Mouse (Mus musculus) CH12.LX (cell line): ENCODE results near the gene Arid5b. TPM values are rescaled to one million over a fixed set of nuclear protein-coding genes. Genes with fewer than 3 reads are reported as not detected.

Experiments
- DNase-seq: peaks from one replicate; pipeline ENCODE4 v3.0.0-alpha.2; 2013; ENCODE audit errors: extremely low read depth
- H3K27ac ChIP-seq: 2 replicates; pipeline ENCODE4 v1.5.1; 2012; ENCODE audit warnings: low read depth, mild to moderate bottlenecking, control low read depth, moderate library complexity; ENCODE audit not compliant: insufficient read depth
- H3K27me3 ChIP-seq: replicated peaks from 2 replicates; pipeline ENCODE3; 2012; ENCODE audit warnings: inconsistent platforms
- H3K36me3 ChIP-seq, 2 experiments: replicated peaks in 1 of 2; 2 replicates each; pipeline versions ENCODE3 to v1.6.1; 2012; ENCODE audit warnings: inconsistent platforms in 1 of 2, low read length in 1 of 2, mild to moderate bottlenecking in 1 of 2, mixed read lengths in 1 of 2, moderate library complexity in 1 of 2; ENCODE audit not compliant: control insufficient read depth in 1 of 2, insufficient read depth in 1 of 2
- H3K4me1 ChIP-seq, 2 experiments: 2 replicates each; pipeline ENCODE4 v1.6.1; 2012; ENCODE audit warnings: inconsistent platforms in 1 of 2, moderate library complexity in 1 of 2; ENCODE audit not compliant: insufficient read depth in 2 of 2, control insufficient read depth in 1 of 2
- H3K4me2 ChIP-seq: 2 replicates; pipeline ENCODE4 v1.6.1; 2012; ENCODE audit warnings: low read depth, mild to moderate bottlenecking, control low read depth; ENCODE audit not compliant: poor library complexity, insufficient read depth, severe bottlenecking
- H3K4me3 ChIP-seq, 3 experiments: fragments of 150-350 bp in 1 of 3; sonication (generic) in 1 of 3; replicated peaks in 1 of 3; 2 replicates each; pipeline versions ENCODE3 to v1.5.1; 2011 to 2012; ENCODE audit warnings: low read depth in 2 of 3, low read length in 2 of 3, mild to moderate bottlenecking in 2 of 3, moderate library complexity in 2 of 3, control low read depth in 1 of 3, improper control_type of control experiment in 1 of 3, inconsistent platforms in 1 of 3, mixed read lengths in 1 of 3; ENCODE audit not compliant: poor library complexity in 1 of 3
- H3K79me2 ChIP-seq: replicated peaks from 2 replicates; pipeline ENCODE4 v1.6.1; 2012; ENCODE audit warnings: mild to moderate bottlenecking, moderate library complexity; ENCODE audit not compliant: control insufficient read depth, poor library complexity, insufficient read depth, severe bottlenecking; ENCODE audit errors: extremely low read depth
- H3K9ac ChIP-seq: 2 replicates; pipeline ENCODE4 v1.6.1; 2012; ENCODE audit warnings: low read depth, mild to moderate bottlenecking, control low read depth, moderate library complexity; ENCODE audit not compliant: insufficient read depth
- H3K9me3 ChIP-seq: replicated peaks from 2 replicates; pipeline ENCODE3; 2012; ENCODE audit warnings: low read length, inconsistent platforms, mixed read lengths
- CHD1 ChIP-seq: IDR thresholded peaks from 2 replicates; pipeline ENCODE4 v1.6.1; 2012; ENCODE audit warnings: low read depth, low read length, improper control_type of control experiment, inconsistent platforms
- CHD2 ChIP-seq: IDR thresholded peaks from 2 replicates; pipeline ENCODE4 v1.6.1; 2011; ENCODE audit warnings: low read length, improper control_type of control experiment
- ETS1 ChIP-seq: conservative IDR thresholded peaks from 2 replicates; pipeline ENCODE4 v1.6.1; 2012; ENCODE audit warnings: low read depth, mild to moderate bottlenecking, inconsistent platforms, low read length, improper control_type of control experiment, moderate library complexity
- GABPA ChIP-seq: IDR thresholded peaks from 2 replicates; pipeline ENCODE4 v1.6.1; 2012; ENCODE audit warnings: low read depth, low read length, improper control_type of control experiment, inconsistent platforms; ENCODE audit not compliant: insufficient replicate concordance
- HCFC1 ChIP-seq: IDR thresholded peaks from 2 replicates; pipeline ENCODE4 v1.6.1; 2012; ENCODE audit warnings: low read depth, mild to moderate bottlenecking, inconsistent platforms, low read length, improper control_type of control experiment
- IRF4 ChIP-seq: IDR thresholded peaks from 2 replicates; pipeline ENCODE4 v1.6.1; 2014; ENCODE audit warnings: low read depth, mild to moderate bottlenecking, inconsistent platforms, low read length, improper control_type of control experiment
- MAZ ChIP-seq: IDR thresholded peaks from 2 replicates; pipeline ENCODE4 v1.6.1; 2012; ENCODE audit warnings: low read depth, mild to moderate bottlenecking, inconsistent platforms, low read length, improper control_type of control experiment, moderate library complexity
- MYC ChIP-seq: IDR thresholded peaks from 2 replicates; pipeline ENCODE4 v1.6.1; 2011; ENCODE audit warnings: low read depth, mild to moderate bottlenecking, improper control_type of control experiment, low read length
- POLR2A ChIP-seq: IDR thresholded peaks from 2 replicates; pipeline ENCODE4 v1.6.1; 2011; ENCODE audit warnings: low read depth, mild to moderate bottlenecking, improper control_type of control experiment, low read length
- TBP ChIP-seq: conservative IDR thresholded peaks from 2 replicates; pipeline ENCODE4 v1.6.1; 2011; ENCODE audit warnings: low read depth, low read length, improper control_type of control experiment
- TCF12 ChIP-seq: IDR thresholded peaks from 2 replicates; pipeline ENCODE4 v1.6.1; 2014; ENCODE audit warnings: low read depth, mild to moderate bottlenecking, inconsistent platforms, low read length, improper control_type of control experiment
- UBTF ChIP-seq: IDR thresholded peaks from 2 replicates; pipeline ENCODE4 v1.6.1; 2012; ENCODE audit warnings: low read depth, mild to moderate bottlenecking, inconsistent platforms, low read length, improper control_type of control experiment, moderate library complexity
- dilution Hi-C: fragments of 300-500 bp; cut with MboI; formaldehyde crosslinking; loops from 2 replicates; pipeline ENCODE4 v1.14.3; 2020; ENCODE audit warnings: low sequenced_read_pairs; ENCODE audit not compliant: extremely low pct_unique_long_range_greater_than_20kb, extremely low pct_ligation_motif_present
- in situ Hi-C: fragments of 300-500 bp; cut with MboI; formaldehyde crosslinking; loops from 3 replicates; pipeline ENCODE4 v1.14.3; 2019; ENCODE audit warnings: low sequenced_read_pairs, low pct_ligation_motif_present, low pct_unique_long_range_greater_than_20kb, mixed read lengths
- polyA plus RNA-seq: library from polyadenylated mRNA; unstranded; fragments of >175 nt; gene quantifications from 2 replicates; pipeline ENCODE4 v1.2.1, GENCODE M21; 2012; ENCODE audit warnings: low read depth; ENCODE audit not compliant: insufficient read length
- total RNA-seq, 2 experiments: library from RNA; depleted of rRNA; stranded (reverse); fragments of 300-350 nt in 1 of 2; fragments of >200 nt in 1 of 2; gene quantifications; 2 replicates each; pipeline ENCODE4 v1.2.3; 2012 to 2014

Arid5b gene
- total and polyA plus RNA-seq, 3 experiments = 1.1 to 2.6 (median 1.8) TPM

DNA sequence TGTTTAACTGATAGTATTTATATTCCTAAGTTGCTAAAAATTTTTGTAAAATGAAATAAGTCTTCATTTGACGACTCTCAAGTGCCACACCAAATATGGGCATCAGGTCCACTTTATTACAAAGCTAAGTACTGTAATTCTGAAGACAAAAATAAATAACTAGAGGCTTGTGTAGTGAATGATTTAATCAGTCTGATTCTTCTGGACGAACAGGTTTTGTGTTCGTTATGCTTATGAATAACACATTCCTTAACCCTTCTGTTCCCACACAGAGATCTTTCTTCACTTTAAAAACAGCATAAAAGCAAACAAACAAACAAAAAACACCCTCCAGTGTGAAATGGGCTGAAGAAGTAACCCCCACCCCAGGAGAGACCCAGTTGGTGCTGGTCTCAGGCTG, 40.4 kb downstream of the Arid5b start:
- Histone ChIP-seq H3K79me2 (no peaks in the 10 kb centered on the region), H3K27ac (no peak overlapping the region)
- dilution Hi-C loops = no loop called here

DNA sequence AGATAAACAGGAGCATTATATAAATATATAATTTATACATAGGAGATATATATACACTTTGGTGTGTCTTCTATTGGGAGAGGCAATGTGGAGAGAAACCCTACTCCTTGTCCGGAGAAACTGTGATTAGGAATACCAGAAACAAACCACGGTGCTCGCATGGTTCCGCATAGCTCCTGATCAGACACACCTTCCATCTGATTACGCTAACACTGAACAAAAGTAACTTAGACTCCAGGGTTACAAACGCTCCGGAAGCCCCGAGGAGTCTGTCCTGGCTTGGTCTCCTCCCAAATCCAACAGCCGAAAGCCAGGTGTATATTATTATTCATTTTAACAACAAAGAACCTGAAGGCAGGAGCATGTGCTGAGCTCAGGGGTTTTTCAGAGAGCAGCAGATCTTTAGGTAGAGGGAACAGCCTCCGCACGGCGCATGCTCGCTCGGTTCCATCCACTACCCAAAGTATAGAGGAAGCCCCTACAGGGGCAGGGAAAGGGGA, 41.5 kb downstream of the Arid5b start:
- Histone ChIP-seq H3K4me2 (no peak overlapping the region), H3K4me1 (peaks cover 7 to 30% of the 10 kb centered on the region in 2 experiments; a peak in 3 of 4 replicates), H3K9me3 (no peaks in the 10 kb centered on the region), H3K4me3 (no peak overlapping the region), H3K27ac (no peak overlapping the region), H3K27me3 (no peaks in the 10 kb centered on the region), H3K36me3 (peaks cover 0 to 27% of the 10 kb centered on the region in 2 experiments)
- dilution Hi-C loops (no loop called here), in situ Hi-C loops (no loop called here)
- DNase-seq = no peak
- TF ChIP-seq MYC (no peak), POLR2A (no peak), ETS1 (no peak)
- TF ChIP-seq, all 38 proteins: peak for 0
- Histone ChIP-seq H3K79me2 (no peaks in the 10 kb centered on the region), H3K9ac (no peak overlapping the region)

More for the DNA sequence above, 40.4 kb downstream of the Arid5b start:
- in situ Hi-C loops = no loop called here
- Histone ChIP-seq H3K27me3 (no peaks in the 10 kb centered on the region), H3K4me3 (no peak overlapping the region), H3K9me3 (no peaks in the 10 kb centered on the region), H3K4me2 (no peak overlapping the region), H3K36me3 (peaks cover 2 to 34% of the 10 kb centered on the region in 2 experiments), H3K9ac (no peak overlapping the region), H3K4me1 (peaks cover 7 to 30% of the 10 kb centered on the region in 2 experiments; a peak in 3 of 4 replicates)
- TF ChIP-seq IRF4 (no peak), CHD1 (0 out of 2 replicates have a peak, but pooled peaks have one; percentile 2)
- DNase-seq = no peak

GRCm38 (mm10) chr10:68231385-68232182, 47.0 kb downstream of the Arid5b start:
- Histone ChIP-seq H3K9me3 (no peaks in the 10 kb centered on the region), H3K27me3 (no peaks in the 10 kb centered on the region), H3K4me3 (no peak overlapping the region), H3K27ac (no peak overlapping the region), H3K9ac (no peak overlapping the region), H3K79me2 (no peaks in the 10 kb centered on the region), H3K36me3 (peaks cover 9 to 39% of the 10 kb centered on the region in 2 experiments), H3K4me1 (no peaks in the 10 kb centered on the region), H3K4me2 (no peak overlapping the region)
- no peak for DNase-seq
- in situ Hi-C loops = no loop called here
- TF ChIP-seq TBP (no peak), CHD2 (no peak), HCFC1 (no peak), POLR2A (no peak), UBTF (no peak), GABPA (no peak), MAZ (no peak), ETS1 (no peak), CHD1 (no peak), TCF12 (no peak)
- dilution Hi-C loops = no loop called here
